ENCODE assay signal across 7 mouse cellular contexts in genomic region chr12:112516697-112517337, GRCm38 (mm10). TPM values are rescaled to one million over a fixed set of nuclear protein-coding genes. Genes with fewer than 3 reads are reported as not detected.
DNase-seq lines count a peak whose midpoint lies in the region; ATAC-seq and TF ChIP-seq lines count a peak whose summit lies in the region.

Gene Tmem179, minus strand, starts transcription at chr12:112516747.

- no peaks in the 10 kb centered on the region for H3K27me3 ChIP-seq in Patski
- H3K27me3 ChIP-seq in heart, embryonic 10.5 days (ENCODE audit: insufficient read depth, poor library complexity, severe bottlenecking) = peaks cover 28% of the 10 kb centered on the region; the same call in 1 of the 2 replicates
- H3K27me3 ChIP-seq in liver, postnatal 0 days (ENCODE audit: insufficient read depth, low read length) = no peaks in the 10 kb centered on the region; the same call in 1 of the 2 replicates

- WGBS in heart, embryonic 10.5 days = 20% methylated on average over 14 of the region's 14 CpGs
- WGBS in liver, postnatal 0 days (ENCODE audit: insufficient replicate concordance) = 8% methylated on average over 14 of the region's 14 CpGs

- no peaks in the 10 kb centered on the region for H3K9me3 ChIP-seq in heart, embryonic 10.5 days
- no peaks in the 10 kb centered on the region for H3K9me3 ChIP-seq in liver, postnatal 0 days (ENCODE audit: low read length)

- no peak within 1 kb of the TSS for H3K4me2 ChIP-seq in liver, postnatal 0 days (ENCODE audit: low read depth, low read length)

- no peak within 1 kb of the TSS for H3K9ac ChIP-seq in liver, postnatal 0 days (replicated peaks)

- peaks cover 10% of the 10 kb centered on the region; the same call in 1 of the 2 replicates for H3K4me1 ChIP-seq in brown adipose tissue, adult 24 weeks (ENCODE audit: control insufficient read depth, insufficient read depth, insufficient read length, low read length)
- peaks cover 32% of the 10 kb centered on the region for H3K4me1 ChIP-seq in heart, embryonic 10.5 days
- no peaks in the 10 kb centered on the region for H3K4me1 ChIP-seq in liver, postnatal 0 days (ENCODE audit: insufficient read depth)

- TF ChIP-seq EP300 in liver, postnatal 0 days (IDR thresholded peaks at IDR 0.05; ENCODE audit: low read depth) = peak; percentile 62; the same call in 1 of the 2 replicates

- in situ Hi-C loops in Patski (cut with MboI; ENCODE audit: low pct_unique_long_range_greater_than_20kb) = no loop called here

- CTCF ChIA-PET in Patski (lab: Charles Lee) = interaction anchor here (1.0 to 1.1 kb wide), 2 partner anchors 36 to 43 kb away, joined by 3 to 4 read pairs; no protein-coding TSS in a partner anchor

- peak; percentile 70 for ATAC-seq in Patski
- ATAC-seq in liver, postnatal 0 days = peak; percentile 79

- H3K36me3 ChIP-seq in heart, embryonic 10.5 days = no peaks in the 10 kb centered on the region
- H3K36me3 ChIP-seq in liver, postnatal 0 days (replicated peaks; ENCODE audit: insufficient read depth, low read length) = no peaks in the 10 kb centered on the region

- no peak for TF ChIP-seq CTCF in Patski (IDR thresholded peaks at IDR 0.05)
- no peak for TF ChIP-seq CTCF in liver, postnatal 0 days (IDR thresholded peaks at IDR 0.05; ENCODE audit: low read depth)

- DNase-seq in Patski (ENCODE audit: low read depth, low spot score) = peak; percentile 96
- peak; percentile 84 for DNase-seq in heart, embryonic 10.5 days (ENCODE audit: low spot score)
- peak; percentile 85 for DNase-seq in kidney, adult 9 months
- peak; percentile 63 for DNase-seq in liver, postnatal 0 days
- DNase-seq in retina, adult 2 months (ENCODE audit: low read depth, low spot score) = peak; percentile 69
- DNase-seq in ovary, postnatal 36 days (ENCODE audit: low spot score) = no peak

- 0 out of 2 replicates have a peak within 1 kb of the TSS, but pooled peaks have one; percentile 9 for H3K27ac ChIP-seq in brown adipose tissue, adult 24 weeks (replicated peaks; ENCODE audit: low read depth, low read length)
- peak within 1 kb of the TSS; percentile 52; the same call in 1 of the 2 replicates for H3K27ac ChIP-seq in heart, embryonic 10.5 days
- no peak within 1 kb of the TSS for H3K27ac ChIP-seq in liver, postnatal 0 days (ENCODE audit: low read depth)

- POLR2A ChIA-PET in Patski (lab: Charles Lee) = interaction anchor here (1.4 kb wide), 1 partner anchor 26 kb away, joined by 4 read pairs; no protein-coding TSS in a partner anchor

- no peak within 1 kb of the TSS for H3K4me3 ChIP-seq in brown adipose tissue, adult 24 weeks (ENCODE audit: insufficient read depth, low read depth, low read length)
- peak within 1 kb of the TSS; percentile 9; the same call in 1 of the 2 replicates for H3K4me3 ChIP-seq in heart, embryonic 10.5 days
- no peak within 1 kb of the TSS for H3K4me3 ChIP-seq in liver, postnatal 0 days (ENCODE audit: low read depth, low read length)

RNA-seq across cellular contexts. Expression of gene Tmem179, which starts in this region (rescaled TPM):
- polyA plus RNA-seq in Patski (2021) = 1.1 TPM
- not detected in 2 replicates for polyA plus RNA-seq in brown adipose tissue, adult 24 weeks (2012; ENCODE audit: insufficient read depth, insufficient read length, missing spikeins)
- polyA plus RNA-seq in heart, embryonic 10.5 days (2016; fragmentation: Nextera tagmentation; extraction: Ambion mirVana) = 1.2 and 1.5 TPM in 2 replicates
- not detected in 2 replicates for polyA plus RNA-seq in liver, postnatal 0 days (2015; fragmentation: Nextera tagmentation; extraction: Ambion mirVana)

Comparison
In these comparisons a context has a peak if more than half of its experiments do, and no peak if none do; other contexts are left out.
1. Peak in DNase-seq and ATAC-seq in liver, postnatal 0 days; RNA of the gene not detected or under 1 TPM.